Mouse (Mus musculus) limb, embryonic 10.5 days (tissue): ENCODE results near the gene Wdr46. TPM values are rescaled to one million over a fixed set of nuclear protein-coding genes. Genes with fewer than 3 reads are reported as not detected.
A peak's percentile ranks its signal among the peaks of the same experiment; 100 is the strongest.

ENCODE experiments used
- DNase-seq: peaks from one replicate; pipeline ENCODE4 v3.0.0-alpha.2; 2017; ENCODE audit warnings: low spot score
- H3K27ac ChIP-seq: fragments of 300-500 bp; sonication (generic); 2 replicates; pipeline ENCODE4 v1.5.1; 2016; ENCODE audit warnings: mild to moderate bottlenecking
- H3K27me3 ChIP-seq: fragments of 300-500 bp; sonication (generic); 2 replicates; pipeline ENCODE4 v1.6.1; 2016; ENCODE audit warnings: low read depth, mild to moderate bottlenecking; ENCODE audit not compliant: poor library complexity, severe bottlenecking
- H3K36me3 ChIP-seq: fragments of 300-500 bp; sonication (generic); 2 replicates; pipeline ENCODE4 v1.6.1; 2016; ENCODE audit warnings: mild to moderate bottlenecking, moderate library complexity
- H3K4me1 ChIP-seq: fragments of 300-500 bp; sonication (generic); 2 replicates; pipeline ENCODE4 v1.6.1; 2016
- H3K4me3 ChIP-seq: fragments of 300-500 bp; sonication (generic); 2 replicates; pipeline ENCODE4 v1.5.1; 2016; ENCODE audit warnings: mild to moderate bottlenecking, moderate library complexity
- H3K9me3 ChIP-seq: fragments of 300-500 bp; sonication (generic); replicated peaks from 2 replicates; pipeline ENCODE4 v1.6.1; 2016; ENCODE audit warnings: mild to moderate bottlenecking
- WGBS: fragments of 180-500 bp; shearing (Covaris S2); methylation state at CpG from one replicate; pipeline ENCODE4 v1.1.7; 2016; 5-methylcytosine and 5-hydroxymethylcytosine counted together
- polyA plus RNA-seq: library from polyadenylated mRNA; unstranded; fragments of >200 nt; fragmentation: Nextera tagmentation; extraction: Ambion mirVana; gene quantifications from 2 replicates; pipeline ENCODE4 v1.2.1, GENCODE M21; 2016

Gene Wdr46
- polyA plus RNA-seq, 1 experiment from 2014 or later = 61.7 TPM

DNA sequence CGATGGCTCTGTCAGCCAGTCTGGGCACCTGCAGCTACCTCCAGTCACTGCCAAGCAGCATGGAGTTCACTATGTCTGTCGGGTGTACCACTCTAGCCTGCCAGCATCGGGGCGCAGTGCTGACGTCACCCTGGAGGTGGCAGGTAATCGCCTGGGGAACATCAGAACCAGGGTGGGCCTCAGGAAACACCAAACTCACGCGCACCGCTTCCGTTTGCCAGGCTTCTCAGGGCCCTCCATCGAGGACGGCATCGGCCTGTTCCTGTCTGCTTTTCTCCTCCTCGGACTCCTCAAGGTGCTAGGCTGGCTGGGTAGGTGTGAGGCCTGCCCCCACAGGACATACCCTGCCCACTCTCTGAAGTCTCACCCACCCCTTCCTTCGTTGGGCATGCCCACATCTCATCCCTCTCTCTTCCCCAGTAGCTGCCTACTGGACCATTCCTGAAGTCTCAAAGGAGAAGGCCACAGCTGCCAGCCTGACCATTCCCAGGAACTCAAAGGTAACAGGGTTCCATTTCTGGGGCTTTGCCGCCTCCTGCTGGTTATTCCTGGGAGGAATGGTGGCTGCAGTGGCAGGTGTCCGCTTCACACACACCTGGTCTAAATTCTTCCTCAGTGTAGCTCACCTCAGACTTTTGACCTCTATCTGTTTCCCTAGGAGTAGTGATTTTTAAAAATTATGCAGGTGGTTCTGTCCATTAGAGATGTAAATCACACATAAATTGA lies 14.1 kb upstream of the Wdr46 start:
- H3K36me3 ChIP-seq = peaks cover 15% of the 10 kb centered on the region
- H3K27ac ChIP-seq = no peak overlapping the region
- no peaks in the 10 kb centered on the region for H3K9me3 ChIP-seq
- no peak overlapping the region for H3K4me3 ChIP-seq
- H3K4me1 ChIP-seq = peaks cover 31% of the 10 kb centered on the region
- 76% methylated on average over 17 of the region's 17 CpGs for WGBS
- peaks cover 3% of the 10 kb centered on the region; the same call in 1 of the 2 replicates for H3K27me3 ChIP-seq
- DNase-seq = no peak

DNA sequence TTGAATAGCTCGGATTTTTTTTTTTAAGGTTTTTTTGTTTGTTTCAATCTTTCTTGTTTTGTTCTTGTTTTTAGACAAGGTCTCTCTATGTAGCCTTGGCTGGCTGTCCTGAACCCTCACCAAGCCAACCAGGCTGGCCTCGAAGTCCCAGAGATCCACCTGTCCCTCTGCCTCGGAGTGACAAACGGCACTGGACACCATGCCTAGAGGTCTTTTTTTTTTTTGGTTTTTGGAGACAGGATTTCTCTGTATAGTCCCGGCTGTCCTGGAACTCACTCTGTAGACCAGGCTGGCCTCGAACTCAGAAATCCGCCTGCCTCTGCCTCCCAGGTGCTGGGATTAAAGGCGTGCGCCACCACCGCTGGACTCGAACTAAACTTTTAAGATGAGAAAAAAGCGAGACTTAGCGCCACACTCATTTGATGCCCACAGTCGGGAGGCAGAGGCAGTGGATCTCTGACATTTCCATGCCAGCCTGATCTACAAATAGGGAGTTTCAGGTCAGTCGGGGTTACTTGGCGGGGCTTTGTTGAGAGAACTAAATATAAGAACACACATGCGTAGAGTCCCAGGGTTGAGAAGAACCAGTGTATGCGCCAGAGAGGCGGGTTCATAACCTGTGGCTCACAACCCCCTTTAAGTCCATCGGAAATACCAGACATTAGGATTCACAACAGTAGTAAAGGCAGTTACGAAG lies 12.1 kb upstream of the Wdr46 start:
- no peak for DNase-seq
- H3K9me3 ChIP-seq = no peaks in the 10 kb centered on the region
- peaks cover 5% of the 10 kb centered on the region; the same call in 1 of the 2 replicates for H3K27me3 ChIP-seq
- WGBS = 65% methylated on average over 21 of the region's 21 CpGs
- peak overlapping the region; percentile 91 for H3K27ac ChIP-seq
- peaks cover 31% of the 10 kb centered on the region for H3K36me3 ChIP-seq
- peaks cover 34% of the 10 kb centered on the region for H3K4me1 ChIP-seq
- H3K4me3 ChIP-seq = peak overlapping the region; percentile 77

DNA sequence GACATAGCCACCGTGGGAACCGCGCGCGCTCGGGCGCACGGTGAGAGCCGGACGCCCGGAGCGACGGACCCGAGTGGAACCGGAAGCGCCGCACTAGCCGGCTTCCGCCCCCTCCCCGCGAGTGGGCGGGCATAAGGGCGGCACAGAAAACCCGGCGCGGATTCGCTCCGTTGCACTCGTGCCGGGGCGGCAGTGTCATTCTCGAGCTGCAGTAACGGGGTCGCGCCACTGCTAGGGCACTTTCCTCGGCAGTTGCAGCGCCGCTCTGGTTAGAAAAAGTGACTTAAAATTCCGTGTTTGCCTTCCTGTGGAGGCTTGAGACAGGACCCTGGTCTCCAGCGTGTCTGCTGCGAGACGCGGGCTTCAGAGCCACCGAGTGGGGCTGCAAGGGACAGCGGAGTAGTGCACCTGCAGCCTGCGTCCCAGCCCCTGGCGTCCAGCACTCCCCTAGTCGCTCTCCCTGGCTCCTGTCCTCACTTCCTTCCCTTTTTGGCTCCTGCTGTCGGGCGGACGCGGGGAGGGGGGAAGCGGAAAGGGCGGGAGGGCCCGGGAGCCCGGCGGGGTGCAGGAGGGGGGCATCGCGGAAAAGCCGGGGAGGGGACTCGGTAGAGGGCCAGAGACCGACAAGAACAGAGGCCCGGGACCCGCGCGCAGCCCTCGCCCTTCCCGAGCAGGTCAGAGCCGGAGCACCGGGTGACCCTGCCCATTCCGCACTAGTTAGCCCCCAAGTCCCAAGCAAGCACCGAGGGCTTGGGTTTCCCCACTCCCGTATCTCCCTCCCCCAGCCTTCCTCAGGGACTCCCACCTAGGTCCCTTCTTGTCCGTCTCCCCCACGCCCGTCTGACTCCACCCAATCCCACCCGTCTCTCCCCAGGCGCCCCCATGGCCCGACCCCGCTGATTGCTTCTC lies 10.8 kb upstream of the Wdr46 start, which contains the start of gene Rgl2:
Gene Rgl2 (plus strand): TSS at position 173 of the 909 bp plus-strand sequence.
- peaks cover 34% of the 10 kb centered on the region for H3K4me1 ChIP-seq
- peaks cover 44% of the 10 kb centered on the region for H3K36me3 ChIP-seq
- WGBS = under 1% methylated on average over 80 of the region's 80 CpGs
- peak; percentile 98 for DNase-seq
- H3K9me3 ChIP-seq = no peaks in the 10 kb centered on the region
- H3K27me3 ChIP-seq = peaks cover 5% of the 10 kb centered on the region; the same call in 1 of the 2 replicates
- peak within 1 kb of the TSS; percentile 91 for H3K27ac ChIP-seq
- peak within 1 kb of the TSS; percentile 77 for H3K4me3 ChIP-seq

DNA sequence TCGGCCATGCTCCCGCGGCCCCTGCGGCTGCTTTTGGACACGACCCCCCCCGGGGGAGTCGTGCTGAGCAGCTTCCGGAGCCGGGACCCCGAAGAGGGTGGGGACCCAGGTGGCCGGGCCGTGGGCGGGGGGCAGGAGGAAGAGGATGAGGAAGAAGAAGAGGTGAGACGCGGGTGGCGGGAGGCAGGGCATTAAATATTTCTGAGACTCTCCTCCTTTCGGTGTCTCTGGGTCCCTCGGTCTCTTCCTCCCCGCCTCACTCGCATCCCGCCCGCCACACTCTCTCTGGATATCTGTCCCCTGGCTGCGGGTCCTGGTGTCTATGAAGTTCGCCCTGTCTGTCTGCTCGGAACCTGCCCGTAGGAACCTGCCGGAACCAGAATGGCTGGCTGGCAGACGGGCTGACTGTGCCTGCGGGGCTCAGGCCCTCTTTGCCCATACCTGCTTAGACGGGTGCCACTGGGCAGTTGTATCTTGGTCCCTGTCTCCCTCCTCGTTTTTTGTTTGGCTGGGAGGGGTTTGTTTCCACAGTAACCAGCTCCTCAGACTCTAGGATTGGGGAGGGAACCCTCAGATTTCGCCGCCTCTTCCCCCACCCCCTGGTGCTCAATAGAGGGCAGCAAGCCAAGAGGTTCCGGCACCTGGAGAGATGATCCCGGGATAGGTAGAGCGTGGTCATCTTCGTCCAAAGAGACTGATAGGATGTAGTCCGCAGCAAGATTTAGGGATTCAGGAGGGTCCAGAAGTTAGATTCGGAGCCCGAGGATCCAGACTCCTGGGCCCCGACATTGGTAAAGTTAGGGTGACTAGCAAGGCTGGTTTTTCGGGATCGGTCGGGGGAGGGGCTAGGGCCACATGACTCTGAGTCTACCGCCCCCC lies 9.9 kb upstream of the Wdr46 start:
- Histone ChIP-seq H3K27me3 (peaks cover 5% of the 10 kb centered on the region; the same call in 1 of the 2 replicates), H3K9me3 (no peaks in the 10 kb centered on the region), H3K27ac (peak overlapping the region; percentile 91), H3K36me3 (peaks cover 53% of the 10 kb centered on the region), H3K4me3 (peak overlapping the region; percentile 77), H3K4me1 (peaks cover 34% of the 10 kb centered on the region)
- peak; percentile 58 for DNase-seq
- under 1% methylated on average over 45 of the region's 45 CpGs for WGBS

DNA sequence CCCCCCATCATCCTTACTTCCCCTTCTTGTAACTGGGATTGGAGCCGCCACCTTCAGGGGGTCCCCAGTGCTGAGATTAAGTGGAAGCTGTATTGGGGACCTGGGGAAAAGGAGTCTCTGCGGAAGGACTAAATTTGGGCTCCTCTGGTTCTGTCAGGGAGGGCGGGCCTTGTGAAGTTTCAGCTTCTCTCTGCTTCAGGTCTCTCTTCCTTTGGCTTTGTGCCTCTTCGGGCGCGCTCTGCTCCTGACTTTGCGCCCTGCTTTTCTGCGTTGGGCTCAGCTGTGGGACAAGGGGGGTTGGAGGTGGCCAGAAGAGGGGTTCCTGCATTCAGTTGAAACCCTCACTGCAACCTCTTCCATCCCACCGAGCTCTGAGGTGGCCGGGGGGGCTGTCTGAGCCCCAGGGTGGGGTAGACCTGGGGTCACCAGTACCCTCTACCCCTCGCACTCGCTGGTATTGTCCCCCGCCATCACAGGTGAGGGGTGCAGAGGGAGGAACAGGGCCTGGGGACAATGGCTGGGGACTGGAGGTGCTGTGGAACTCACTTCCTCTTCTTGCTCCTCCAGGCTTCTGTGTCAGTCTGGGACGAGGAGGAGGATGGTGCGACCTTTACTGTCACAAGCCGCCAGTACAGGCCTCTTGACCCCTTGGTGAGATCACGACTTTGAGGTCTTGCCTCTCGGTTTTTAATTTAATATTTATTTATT lies 9.1 kb upstream of the Wdr46 start:
- Histone ChIP-seq H3K4me3 (peak overlapping the region; percentile 77), H3K4me1 (peaks cover 34% of the 10 kb centered on the region), H3K27me3 (peaks cover 5% of the 10 kb centered on the region; the same call in 1 of the 2 replicates), H3K27ac (peak overlapping the region; percentile 91), H3K9me3 (no peaks in the 10 kb centered on the region), H3K36me3 (peaks cover 54% of the 10 kb centered on the region)
- no peak for DNase-seq
- WGBS = 35% methylated on average over 18 of the region's 18 CpGs

DNA sequence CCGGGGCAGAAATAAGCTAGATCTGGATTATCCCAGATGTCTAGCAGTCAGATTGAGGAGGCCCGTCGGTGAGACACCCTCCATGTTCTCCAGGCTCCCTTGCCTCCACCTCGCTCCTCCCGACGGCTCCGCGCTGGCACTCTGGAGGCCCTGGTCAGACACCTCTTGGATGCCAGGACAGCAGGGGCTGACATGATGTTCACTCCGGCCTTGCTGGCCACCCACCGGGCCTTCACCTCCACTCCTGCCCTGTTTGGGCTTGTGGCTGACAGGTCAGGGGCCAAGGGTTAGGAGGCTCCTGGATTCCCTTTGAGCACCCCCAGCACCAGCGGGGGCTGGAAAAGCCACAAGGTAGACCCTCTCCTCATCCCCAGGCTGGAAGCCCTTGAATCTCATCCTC lies 8.5 kb upstream of the Wdr46 start:
- DNase-seq = no peak
- H3K9me3 ChIP-seq = no peaks in the 10 kb centered on the region
- no peak overlapping the region for H3K4me3 ChIP-seq
- WGBS = 89% methylated on average over 11 of the region's 11 CpGs
- peaks cover 54% of the 10 kb centered on the region for H3K36me3 ChIP-seq
- H3K27me3 ChIP-seq = peaks cover 5% of the 10 kb centered on the region; the same call in 1 of the 2 replicates
- H3K27ac ChIP-seq = no peak overlapping the region
- H3K4me1 ChIP-seq = peaks cover 34% of the 10 kb centered on the region

DNA sequence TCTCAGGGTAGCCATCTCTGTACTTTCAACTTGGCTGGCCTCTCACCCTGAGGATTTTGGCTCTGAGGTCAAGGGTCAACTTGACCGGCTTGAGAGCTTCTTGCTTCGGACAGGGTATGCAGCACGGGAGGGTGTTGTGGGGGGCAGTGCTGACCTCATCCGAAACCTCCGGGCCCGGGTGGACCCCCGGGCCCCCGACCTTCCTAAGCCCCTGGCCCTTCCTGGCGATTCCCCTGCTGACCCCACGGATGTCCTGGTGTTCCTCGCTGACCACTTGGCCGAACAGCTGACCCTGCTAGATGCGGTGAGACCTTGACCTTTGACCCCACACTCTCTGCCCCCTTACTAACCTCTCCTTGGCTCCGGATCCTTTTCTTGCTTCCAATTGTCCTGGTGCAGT lies 8.0 kb upstream of the Wdr46 start:
- Histone ChIP-seq H3K4me3 (no peak overlapping the region), H3K27ac (no peak overlapping the region), H3K9me3 (no peaks in the 10 kb centered on the region), H3K36me3 (peaks cover 59% of the 10 kb centered on the region), H3K27me3 (peaks cover 5% of the 10 kb centered on the region; the same call in 1 of the 2 replicates), H3K4me1 (peaks cover 34% of the 10 kb centered on the region)
- DNase-seq = no peak
- 91% methylated on average over 14 of the region's 14 CpGs for WGBS

DNA sequence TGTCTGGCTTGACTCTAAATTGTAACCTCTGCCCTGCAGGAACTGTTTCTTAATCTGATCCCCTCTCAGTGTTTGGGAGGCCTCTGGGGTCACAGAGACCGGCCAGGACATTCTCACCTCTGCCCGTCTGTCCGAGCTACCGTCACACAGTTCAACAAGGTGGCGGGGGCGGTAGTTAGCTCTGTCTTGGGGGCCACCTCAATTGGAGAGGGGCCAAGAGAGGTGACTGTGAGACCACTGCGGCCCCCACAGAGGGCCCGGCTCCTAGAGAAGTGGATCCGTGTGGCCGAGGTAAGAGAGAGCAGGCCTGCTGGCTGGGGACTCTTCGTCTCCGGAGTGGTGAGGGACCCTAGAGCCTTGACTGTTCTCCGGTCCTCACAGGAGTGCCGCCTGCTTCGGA lies 7.5 kb upstream of the Wdr46 start:
- Histone ChIP-seq H3K27ac (no peak overlapping the region), H3K36me3 (peaks cover 59% of the 10 kb centered on the region), H3K4me1 (peaks cover 30% of the 10 kb centered on the region), H3K27me3 (peaks cover 5% of the 10 kb centered on the region; the same call in 1 of the 2 replicates), H3K9me3 (no peaks in the 10 kb centered on the region), H3K4me3 (peak overlapping the region; percentile 1; the same call in 1 of the 2 replicates)
- 92% methylated on average over 15 of the region's 15 CpGs for WGBS
- DNase-seq = no peak

DNA sequence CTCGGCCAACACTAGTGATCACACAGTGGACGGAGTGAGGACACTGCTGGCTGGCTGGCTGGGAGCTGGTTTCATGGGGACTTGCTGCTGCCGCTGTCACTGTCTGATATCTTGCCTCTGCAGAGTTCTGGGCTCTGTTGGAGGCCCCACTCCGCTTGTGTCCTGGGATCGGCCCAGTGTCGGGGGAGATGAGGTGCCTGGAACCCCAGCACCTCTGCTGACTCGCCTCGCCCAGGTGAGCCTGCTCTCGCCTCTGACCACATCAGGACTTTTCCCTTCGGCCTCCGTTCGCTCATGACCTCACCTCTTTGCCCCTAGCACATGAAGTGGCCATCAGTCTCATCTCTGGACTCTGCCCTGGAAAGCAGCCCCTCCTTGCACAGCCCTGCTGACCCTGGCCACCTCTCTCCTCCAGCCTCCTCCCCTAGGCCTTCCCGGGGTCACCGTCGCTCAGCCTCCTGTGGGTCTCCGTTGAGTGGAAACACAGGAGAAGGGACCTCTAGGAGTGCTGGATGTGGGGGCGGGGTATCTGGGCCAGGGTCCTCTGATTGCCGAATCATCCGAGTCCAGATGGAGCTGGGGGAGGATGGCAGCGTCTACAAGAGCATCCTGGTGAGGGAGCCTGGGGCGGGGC lies 4.9 kb upstream of the Wdr46 start:
- H3K36me3 ChIP-seq = peaks cover 71% of the 10 kb centered on the region
- H3K27me3 ChIP-seq = peaks cover 5% of the 10 kb centered on the region; the same call in 1 of the 2 replicates
- no peak overlapping the region for H3K27ac ChIP-seq
- DNase-seq = no peak
- WGBS = 89% methylated on average over 21 of the region's 21 CpGs
- peaks cover 22% of the 10 kb centered on the region for H3K4me1 ChIP-seq
- H3K9me3 ChIP-seq = no peaks in the 10 kb centered on the region
- peak overlapping the region; percentile 20 for H3K4me3 ChIP-seq

DNA sequence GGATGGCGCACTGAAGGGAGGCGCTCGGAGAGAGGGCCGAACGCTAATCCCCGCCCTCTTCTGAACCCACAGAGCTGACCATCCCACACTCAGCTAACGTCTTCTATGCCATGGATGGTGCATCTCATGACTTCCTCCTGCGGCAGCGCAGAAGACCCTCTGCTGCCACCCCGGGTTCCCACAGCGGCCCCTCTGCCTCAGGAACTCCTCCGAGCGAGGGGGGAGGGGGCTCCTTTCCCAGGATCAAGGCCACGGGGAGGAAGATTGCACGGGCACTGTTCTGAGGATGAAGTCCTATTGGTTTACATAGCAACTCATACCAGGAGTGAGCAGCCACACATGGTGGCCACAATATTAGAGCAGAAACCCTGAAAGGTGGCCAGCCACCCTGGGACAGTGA lies 3.5 kb upstream of the Wdr46 start:
- Histone ChIP-seq H3K9me3 (no peaks in the 10 kb centered on the region), H3K4me3 (no peak overlapping the region), H3K4me1 (peaks cover 22% of the 10 kb centered on the region), H3K36me3 (peaks cover 75% of the 10 kb centered on the region), H3K27me3 (no peaks in the 10 kb centered on the region), H3K27ac (no peak overlapping the region)
- 84% methylated on average over 15 of the region's 15 CpGs for WGBS
- no peak for DNase-seq

DNA sequence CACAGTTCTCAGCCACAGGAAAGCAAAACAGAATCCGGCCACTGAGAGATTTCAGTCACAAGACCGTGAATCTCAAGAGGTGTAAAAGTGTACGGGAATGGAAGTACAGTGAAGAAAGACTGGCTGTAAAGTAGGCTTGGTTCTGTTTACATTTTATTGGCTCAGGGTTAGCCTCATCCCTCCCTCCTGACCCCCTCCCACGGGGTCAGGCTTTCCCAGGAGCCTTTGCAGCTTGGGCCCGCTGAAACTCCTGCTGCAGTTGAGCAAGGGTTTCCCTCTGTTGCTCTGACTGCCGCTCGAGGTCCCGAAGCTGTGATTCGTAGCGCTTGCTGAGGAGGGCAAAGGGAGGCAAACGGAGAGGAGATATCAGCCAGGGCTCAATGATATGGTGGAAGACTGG lies 1.7 kb upstream of the Wdr46 start:
- Histone ChIP-seq H3K4me1 (peaks cover 24% of the 10 kb centered on the region), H3K27ac (no peak overlapping the region), H3K27me3 (no peaks in the 10 kb centered on the region), H3K4me3 (peak overlapping the region; percentile 90), H3K9me3 (no peaks in the 10 kb centered on the region), H3K36me3 (peaks cover 75% of the 10 kb centered on the region)
- DNase-seq = no peak
- WGBS = 79% methylated on average over 11 of the region's 11 CpGs
